Mouse (Mus musculus): ENCODE data around the gene Dqx1. TPM values are rescaled to one million over a fixed set of nuclear protein-coding genes. Genes with fewer than 3 reads are reported as not detected.

Gene Dqx1
- polyA plus RNA-seq, 1 experiment from 2014 or later, result 0.88 TPM

- Histone ChIP-seq H3K4me3 (replicated peaks) (no peak overlapping the region), H3K27me3 (peaks cover 11% of the 10 kb centered on the region; the same call in 1 of the 2 replicates), H3K27ac (no peak overlapping the region), H3K9me3 (no peaks in the 10 kb centered on the region), H3K4me2 (no peak overlapping the region), H3K36me3 (replicated peaks) (no peaks in the 10 kb centered on the region), H3K4me1 (no peaks in the 10 kb centered on the region), H3K9ac (no peak overlapping the region)
- ATAC-seq (ENCODE audit: low FRiP score), result no peak
- WGBS, result 85% methylated on average over 9 of the region's 9 CpGs
Observed at GRCm38 (mm10) chr6:83023008-83023407, 34.6 kb upstream of the Dqx1 start.

DNA sequence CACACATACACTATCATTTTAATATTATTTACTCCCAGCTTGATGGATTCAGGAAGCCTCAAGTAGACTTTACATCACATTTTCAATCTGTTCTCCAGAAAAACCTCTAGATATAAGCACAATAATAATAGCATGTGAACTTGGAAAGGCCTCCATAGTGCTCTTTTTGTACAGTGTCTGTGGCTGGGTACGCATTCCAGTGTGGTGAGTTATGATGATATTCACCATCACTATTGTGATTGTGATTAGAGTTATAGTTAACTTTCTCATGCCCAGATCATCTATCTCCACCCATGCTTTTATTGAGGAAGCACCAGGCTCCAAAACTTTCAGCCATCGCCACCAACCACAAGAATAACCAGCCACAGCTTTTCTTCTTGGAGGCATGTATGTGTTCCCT is 33.9 kb upstream of the Dqx1 start:
- ATAC-seq (ENCODE audit: low FRiP score), result no peak
- 93% methylated on average over 2 of the region's 2 CpGs for WGBS
- no peak overlapping the region for H3K9ac ChIP-seq
- H3K36me3 ChIP-seq (replicated peaks), result no peaks in the 10 kb centered on the region
- H3K9me3 ChIP-seq, result no peaks in the 10 kb centered on the region
- H3K27me3 ChIP-seq, result peaks cover 19% of the 10 kb centered on the region
- H3K4me2 ChIP-seq, result no peak overlapping the region
- H3K27ac ChIP-seq, result no peak overlapping the region
- H3K4me1 ChIP-seq, result no peaks in the 10 kb centered on the region
- no peak overlapping the region for H3K4me3 ChIP-seq (replicated peaks)

- Histone ChIP-seq H3K27ac (no peak overlapping the region), H3K9me3 (no peaks in the 10 kb centered on the region), H3K4me1 (no peaks in the 10 kb centered on the region), H3K27me3 (peaks cover 25% of the 10 kb centered on the region), H3K36me3 (replicated peaks) (no peaks in the 10 kb centered on the region), H3K9ac (no peak overlapping the region), H3K4me2 (no peak overlapping the region), H3K4me3 (replicated peaks) (no peak overlapping the region)
- ATAC-seq (ENCODE audit: low FRiP score), result no peak
- 68% methylated on average over 4 of the region's 4 CpGs for WGBS
Observed at GRCm38 (mm10) chr6:83024421-83024820, 33.2 kb upstream of the Dqx1 start.

GRCm38 (mm10) chr6:83025221-83025620 is 32.4 kb upstream of the Dqx1 start:
- no peak overlapping the region for H3K4me3 ChIP-seq (replicated peaks)
- H3K4me2 ChIP-seq, result no peak overlapping the region
- no peak overlapping the region for H3K27ac ChIP-seq
- H3K36me3 ChIP-seq (replicated peaks), result no peaks in the 10 kb centered on the region
- ATAC-seq (ENCODE audit: low FRiP score), result no peak
- no peaks in the 10 kb centered on the region for H3K9me3 ChIP-seq
- 91% methylated on average over 4 of the region's 4 CpGs for WGBS
- no peak overlapping the region for H3K9ac ChIP-seq
- peaks cover 5% of the 10 kb centered on the region for H3K4me1 ChIP-seq
- H3K27me3 ChIP-seq, result peaks cover 33% of the 10 kb centered on the region

DNA sequence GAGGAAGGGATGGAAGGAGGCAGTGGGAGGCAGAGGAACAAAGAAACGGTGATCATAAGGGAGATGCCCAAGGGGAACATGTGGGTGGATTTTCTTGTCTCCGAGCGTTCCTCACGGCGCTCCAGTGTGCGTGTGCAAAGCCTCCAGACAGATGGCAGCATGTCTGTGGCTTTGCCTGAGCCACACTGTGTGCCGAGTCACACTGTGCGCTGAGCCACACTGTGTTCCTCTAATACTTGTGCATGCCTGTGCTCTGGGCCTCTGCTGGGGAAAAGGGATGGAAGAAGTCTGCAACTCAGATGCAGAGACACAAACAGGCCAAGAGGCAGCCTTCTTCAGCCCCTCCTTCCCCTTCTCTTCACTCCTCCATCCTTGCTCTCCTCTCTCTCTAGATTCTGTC is 30.4 kb upstream of the Dqx1 start:
- Histone ChIP-seq H3K4me3 (replicated peaks) (no peak overlapping the region), H3K4me1 (peaks cover 9% of the 10 kb centered on the region), H3K9ac (no peak overlapping the region), H3K9me3 (no peaks in the 10 kb centered on the region), H3K36me3 (replicated peaks) (no peaks in the 10 kb centered on the region), H3K27me3 (peaks cover 54% of the 10 kb centered on the region), H3K4me2 (no peak overlapping the region), H3K27ac (no peak overlapping the region)
- 77% methylated on average over 8 of the region's 8 CpGs for WGBS
- ATAC-seq (ENCODE audit: low FRiP score), result no peak

DNA sequence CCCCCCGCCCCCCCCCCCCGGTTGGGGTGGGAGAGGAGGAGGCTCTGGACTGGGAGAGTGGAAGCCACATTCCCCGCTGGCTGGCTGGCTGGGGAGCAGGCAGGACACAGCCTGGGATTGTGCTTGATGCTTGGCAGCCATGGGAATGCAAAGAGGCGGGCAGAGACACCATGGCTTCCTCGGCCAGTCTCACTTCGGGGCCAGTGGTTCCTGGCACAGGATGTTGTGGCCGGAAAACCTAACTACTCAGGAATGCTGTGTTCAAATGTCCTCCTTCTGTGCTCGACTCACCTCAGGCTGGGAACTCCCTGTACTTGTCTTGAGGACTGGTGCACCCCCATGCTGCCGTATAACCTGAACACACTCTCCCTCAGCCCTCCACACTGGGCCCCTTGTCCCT is 29.9 kb upstream of the Dqx1 start:
- no peaks in the 10 kb centered on the region for H3K9me3 ChIP-seq
- H3K4me1 ChIP-seq, result peaks cover 13% of the 10 kb centered on the region
- no peaks in the 10 kb centered on the region for H3K36me3 ChIP-seq (replicated peaks)
- H3K27me3 ChIP-seq, result peaks cover 58% of the 10 kb centered on the region
- H3K4me3 ChIP-seq (replicated peaks), result no peak overlapping the region
- no peak overlapping the region for H3K27ac ChIP-seq
- ATAC-seq (ENCODE audit: low FRiP score), result no peak
- no peak overlapping the region for H3K4me2 ChIP-seq
- no peak overlapping the region for H3K9ac ChIP-seq
- WGBS, result 57% methylated on average over 7 of the region's 9 CpGs

- H3K27ac ChIP-seq, result no peak overlapping the region
- peaks cover 64% of the 10 kb centered on the region for H3K27me3 ChIP-seq
- H3K9ac ChIP-seq, result no peak overlapping the region
- no peaks in the 10 kb centered on the region for H3K36me3 ChIP-seq (replicated peaks)
- H3K4me2 ChIP-seq, result no peak overlapping the region
- H3K9me3 ChIP-seq, result no peaks in the 10 kb centered on the region
- WGBS, result 16% methylated on average over 10 of the region's 10 CpGs
- ATAC-seq (ENCODE audit: low FRiP score), result no peak
- no peak overlapping the region for H3K4me3 ChIP-seq (replicated peaks)
- H3K4me1 ChIP-seq, result peaks cover 29% of the 10 kb centered on the region
Observed at GRCm38 (mm10) chr6:83029777-83030176, 27.9 kb upstream of the Dqx1 start.

DNA sequence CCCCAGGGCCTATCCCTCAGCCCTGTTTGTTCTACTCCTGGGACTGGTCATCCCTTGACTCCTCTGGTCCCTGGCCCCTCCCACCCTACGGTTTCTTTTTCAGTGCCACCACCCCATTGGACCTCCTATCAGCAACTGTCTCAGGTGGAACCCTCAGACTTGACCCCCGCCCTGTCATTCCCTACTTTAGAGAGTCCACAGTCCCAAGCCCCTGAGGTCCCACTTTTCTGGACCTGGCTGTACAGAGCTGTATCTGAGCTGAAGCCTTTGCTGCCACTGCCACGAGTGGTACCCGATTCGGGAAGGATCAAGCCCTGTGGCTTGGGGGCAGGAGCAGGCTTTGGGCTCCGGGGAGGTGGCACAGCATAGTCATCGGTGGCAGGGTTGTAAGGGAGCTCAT is 26.5 kb upstream of the Dqx1 start:
- Histone ChIP-seq H3K4me1 (peaks cover 29% of the 10 kb centered on the region), H3K27ac (no peak overlapping the region), H3K9ac (no peak overlapping the region), H3K9me3 (no peaks in the 10 kb centered on the region), H3K4me3 (replicated peaks) (no peak overlapping the region), H3K4me2 (no peak overlapping the region), H3K27me3 (peaks cover 74% of the 10 kb centered on the region), H3K36me3 (replicated peaks) (no peaks in the 10 kb centered on the region)
- no peak for ATAC-seq (ENCODE audit: low FRiP score)
- WGBS, result 47% methylated on average over 7 of the region's 7 CpGs

DNA sequence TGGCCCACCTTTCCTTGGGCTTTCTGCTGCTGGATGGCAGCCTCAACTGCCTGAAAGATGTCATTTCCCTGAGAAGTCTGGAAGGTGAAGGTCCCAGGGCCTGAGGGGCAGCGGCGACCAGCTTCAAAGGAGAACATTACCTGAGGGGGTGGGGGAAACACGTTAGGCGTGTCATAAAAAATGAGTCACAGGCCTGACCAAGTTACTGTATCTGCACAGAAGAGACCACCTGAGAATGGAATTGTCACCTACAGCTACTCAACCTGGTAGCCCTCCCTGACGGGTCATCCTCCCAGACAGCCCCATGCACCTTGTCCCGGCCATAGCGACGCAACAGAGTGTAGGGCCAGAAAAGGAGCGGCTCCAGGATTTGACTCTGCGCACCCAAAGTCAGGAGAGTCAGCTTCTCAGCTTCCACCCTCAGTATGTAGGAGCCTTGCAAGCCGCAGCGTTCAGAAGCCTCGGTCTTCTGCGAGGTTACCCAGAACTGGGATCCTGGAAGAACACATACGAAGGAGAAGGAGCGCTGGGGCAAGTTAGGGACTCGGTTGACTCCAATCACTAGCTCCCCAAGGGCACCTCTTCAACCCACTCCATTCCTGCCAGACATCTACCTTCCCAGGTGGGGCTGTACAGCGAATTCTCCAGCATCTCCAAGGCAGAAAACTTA is 25.6 kb upstream of the Dqx1 start:
- WGBS, result 17% methylated on average over 18 of the region's 18 CpGs
- H3K27ac ChIP-seq, result no peak overlapping the region
- peaks cover 29% of the 10 kb centered on the region for H3K4me1 ChIP-seq
- ATAC-seq (ENCODE audit: low FRiP score), result no peak
- H3K4me3 ChIP-seq (replicated peaks), result peak overlapping the region; percentile 53
- H3K9me3 ChIP-seq, result no peaks in the 10 kb centered on the region
- H3K4me2 ChIP-seq, result peak overlapping the region; percentile 70
- no peaks in the 10 kb centered on the region for H3K36me3 ChIP-seq (replicated peaks)
- no peak overlapping the region for H3K9ac ChIP-seq
- peaks cover 79% of the 10 kb centered on the region for H3K27me3 ChIP-seq

GRCm38 (mm10) chr6:83032769-83033191 is 24.9 kb upstream of the Dqx1 start:
- no peaks in the 10 kb centered on the region for H3K9me3 ChIP-seq
- 0% methylated on average over 31 of the region's 31 CpGs for WGBS
- peaks cover 29% of the 10 kb centered on the region for H3K4me1 ChIP-seq
- peaks cover 80% of the 10 kb centered on the region for H3K27me3 ChIP-seq
- peak; percentile 59 for ATAC-seq (ENCODE audit: low FRiP score)
- no peaks in the 10 kb centered on the region for H3K36me3 ChIP-seq (replicated peaks)
- H3K27ac ChIP-seq, result no peak overlapping the region
- H3K9ac ChIP-seq, result peak overlapping the region; percentile 60
- H3K4me3 ChIP-seq (replicated peaks), result peak overlapping the region; percentile 53
- H3K4me2 ChIP-seq, result peak overlapping the region; percentile 70

DNA sequence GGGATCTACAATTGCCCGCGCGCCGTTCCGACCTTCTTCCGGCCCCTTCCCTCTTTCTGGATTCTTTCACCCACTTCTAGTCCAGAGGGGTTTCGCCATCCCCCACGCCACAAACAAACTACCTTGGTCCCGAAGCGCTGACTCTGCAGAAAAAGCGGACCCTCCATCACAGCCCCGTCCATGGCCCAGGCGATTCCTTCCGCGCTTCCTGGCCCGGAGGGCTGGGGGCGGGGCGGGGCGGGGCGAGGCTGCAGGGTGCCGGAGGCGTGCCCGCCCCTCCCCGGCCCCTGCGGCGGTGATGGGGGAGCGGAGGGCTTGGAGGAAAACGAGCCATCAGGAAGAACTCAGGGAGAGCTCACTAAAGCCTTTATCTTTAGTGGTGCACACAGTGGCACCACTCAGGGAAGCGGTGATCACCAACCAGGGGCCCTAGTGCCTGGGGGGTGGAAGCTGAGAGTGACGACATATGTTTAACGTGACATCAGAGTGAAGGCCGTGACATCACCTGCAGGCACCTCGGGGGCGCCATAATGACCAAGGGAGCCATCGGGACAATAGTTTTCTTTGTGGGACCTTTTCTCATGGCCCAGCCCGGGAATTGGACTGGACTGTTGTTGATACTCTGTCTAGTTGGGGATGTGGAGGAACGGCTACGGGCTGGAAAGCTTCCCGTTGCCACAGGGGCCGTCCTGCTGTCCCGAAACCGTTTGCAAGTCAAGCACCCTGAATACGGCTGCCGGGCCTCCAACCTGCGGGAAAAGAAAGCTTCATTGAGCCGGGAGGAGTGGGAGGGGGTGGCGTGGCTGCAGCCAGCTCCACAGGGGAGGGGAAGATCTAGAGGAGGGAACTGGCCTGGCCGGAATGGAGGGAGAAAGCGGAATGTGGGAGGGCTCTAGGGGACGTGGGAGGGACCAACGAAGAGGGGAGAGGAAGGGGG is 24.1 kb upstream of the Dqx1 start, which contains the start of the genes Dok1 and Loxl3:
Gene Dok1 (minus strand): TSS at position 223 of the 937 bp plus-strand sequence.
Gene Loxl3 (plus strand): TSS at position 925 of the 937 bp plus-strand sequence.
- peak; percentile 85 for ATAC-seq (ENCODE audit: low FRiP score)
- no peaks in the 10 kb centered on the region for H3K36me3 ChIP-seq (replicated peaks)
- H3K27me3 ChIP-seq, result peaks cover 76% of the 10 kb centered on the region
- H3K9ac ChIP-seq, result peak within 1 kb of the TSS; percentile 60
- H3K9me3 ChIP-seq, result no peaks in the 10 kb centered on the region
- under 1% methylated on average over 51 of the region's 51 CpGs for WGBS
- H3K4me3 ChIP-seq (replicated peaks), result peak within 1 kb of the TSS; percentile 53
- H3K4me2 ChIP-seq, result peak within 1 kb of the TSS; percentile 70
- peak within 1 kb of the TSS; percentile 63; the same call in 1 of the 2 replicates for H3K27ac ChIP-seq
- H3K4me1 ChIP-seq, result peaks cover 34% of the 10 kb centered on the region

DNA sequence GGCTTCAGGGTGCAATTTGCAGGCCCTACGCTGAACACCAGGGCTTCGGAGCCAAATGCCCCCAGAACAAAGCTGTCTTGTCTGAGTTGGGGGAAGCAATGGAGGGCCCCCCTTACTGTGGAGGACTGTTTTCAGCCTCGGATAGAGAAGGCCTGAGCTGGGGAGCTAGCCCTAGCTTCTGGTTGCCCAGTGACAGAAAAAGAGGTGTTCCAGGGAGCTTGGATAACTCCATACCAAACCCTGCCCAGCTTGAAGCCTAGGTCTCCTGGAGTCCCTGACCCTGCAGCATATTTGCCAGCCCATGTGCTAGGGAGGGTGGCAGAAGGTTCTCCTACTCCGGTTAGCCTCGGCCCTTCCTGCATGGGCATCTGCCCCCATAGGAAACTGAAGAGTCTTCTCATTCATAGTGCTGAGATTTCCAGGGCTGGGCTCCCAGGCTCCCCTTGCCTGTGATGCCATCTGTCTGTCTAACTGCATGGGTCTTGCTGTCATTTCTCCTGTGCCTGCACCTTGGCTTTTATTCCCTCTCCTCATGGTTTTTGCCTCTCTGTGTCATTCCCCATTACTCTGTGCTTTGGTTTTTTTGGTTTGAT is 23.1 kb upstream of the Dqx1 start:
- no peaks in the 10 kb centered on the region for H3K9me3 ChIP-seq
- H3K27ac ChIP-seq, result no peak overlapping the region
- H3K4me1 ChIP-seq, result peaks cover 38% of the 10 kb centered on the region
- no peaks in the 10 kb centered on the region for H3K36me3 ChIP-seq (replicated peaks)
- peak overlapping the region; percentile 60; the same call in 1 of the 2 replicates for H3K9ac ChIP-seq
- H3K4me2 ChIP-seq, result peak overlapping the region; percentile 70
- ATAC-seq (ENCODE audit: low FRiP score), result no peak
- H3K4me3 ChIP-seq (replicated peaks), result peak overlapping the region; percentile 53
- peaks cover 66% of the 10 kb centered on the region for H3K27me3 ChIP-seq
- 15% methylated on average over 5 of the region's 5 CpGs for WGBS
